In the genomic region with DNA sequence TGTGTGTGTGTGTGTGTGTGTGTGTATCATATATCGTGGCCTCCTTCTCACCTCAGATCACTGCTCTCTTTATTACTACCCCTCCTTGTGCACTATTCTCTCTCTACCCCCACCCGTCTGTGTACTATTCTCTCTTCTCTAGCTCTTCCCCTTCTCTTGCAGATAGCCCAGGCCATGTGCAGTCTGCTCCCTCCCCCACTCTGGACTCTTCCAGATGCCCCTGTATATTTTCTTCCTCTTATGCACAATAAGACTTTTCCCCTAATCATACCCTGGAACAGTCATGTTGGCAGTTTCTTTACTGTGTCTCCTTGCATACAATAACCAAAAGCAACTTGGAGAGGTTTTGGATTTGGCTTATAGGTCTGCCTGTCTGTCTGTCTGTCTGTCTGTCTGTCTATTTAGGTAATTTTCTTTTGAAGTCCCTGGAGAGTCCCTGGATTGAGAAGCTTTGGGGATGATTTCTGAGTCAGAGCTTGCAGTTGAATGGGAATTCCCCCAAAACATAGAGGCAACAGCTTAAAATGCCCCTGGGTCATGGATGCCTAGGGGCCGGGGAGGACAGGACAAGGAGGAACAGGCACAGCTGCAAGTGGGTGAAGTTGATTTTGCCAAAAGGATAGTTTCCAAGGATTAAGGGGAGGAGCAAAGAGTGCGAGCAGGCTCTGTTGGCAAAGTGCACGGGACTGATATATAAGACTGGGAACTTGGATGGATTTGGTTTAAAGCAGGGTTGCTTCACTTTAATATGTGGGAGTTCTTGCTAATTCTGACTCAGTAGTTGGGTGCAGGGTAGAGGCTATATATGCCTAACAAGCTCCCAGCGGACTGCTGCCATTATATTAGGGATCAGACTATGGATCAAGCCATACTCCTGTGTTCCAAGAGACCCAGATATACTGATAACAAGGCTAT, we compare ENCODE assay signal across 1 mouse cellular context.
A peak's percentile ranks its signal among the peaks of the same experiment; 100 is the strongest.
TF ChIP-seq lines count a peak whose summit lies in the region.

No protein-coding gene starts in this region.

TF ChIP-seq in CH12.LX, 34 proteins besides CTCF, POLR2A, EP300 and RAD21:
- peak; percentile 46; the same call in 1 of the 2 replicates for TF ChIP-seq CHD1 (IDR thresholded peaks at IDR 0.05; ENCODE audit: low read depth, low read length)
- TF ChIP-seq CHD2 (IDR thresholded peaks at IDR 0.05; ENCODE audit: low read length) = peak; percentile 25; the same call in 1 of the 2 replicates
- TF ChIP-seq RCOR1 (conservative IDR thresholded peaks at IDR 0.05; ENCODE audit: low read depth, low read length) = 0 out of 2 replicates have a peak, but pooled peaks have one; percentile 30
- peak; percentile 22; the same call in 1 of the 2 replicates for TF ChIP-seq NELFE (IDR thresholded peaks at IDR 0.05; ENCODE audit: low read depth, low read length)
- TF ChIP-seq IRF4 (IDR thresholded peaks at IDR 0.05; ENCODE audit: low read depth, low read length) = peak; percentile 8; the same call in 1 of the 2 replicates
- TF ChIP-seq MEF2A (IDR thresholded peaks at IDR 0.05; ENCODE audit: borderline replicate concordance, low read depth, low read length) = peak; percentile 81
- TF ChIP-seq TCF12 (IDR thresholded peaks at IDR 0.05; ENCODE audit: low read depth, low read length) = peak; percentile 49; the same call in 1 of the 2 replicates
- TF ChIP-seq MYC (IDR thresholded peaks at IDR 0.05; ENCODE audit: low read depth, low read length) = peak; percentile 34; the same call in 1 of the 2 replicates
- peak; percentile 73 for TF ChIP-seq ETS1 (conservative IDR thresholded peaks at IDR 0.05; ENCODE audit: low read depth, low read length)
- no peak for TF ChIP-seq ZMIZ1 (IDR thresholded peaks at IDR 0.05; ENCODE audit: low read depth, low read length)
- no peak for TF ChIP-seq HCFC1 (IDR thresholded peaks at IDR 0.05; ENCODE audit: low read depth, low read length)
- TF ChIP-seq SIN3A (IDR thresholded peaks at IDR 0.05; ENCODE audit: low read length) = no peak
